Mouse (Mus musculus) c-Kit-positive CD71-negative TER-119-negative erythroid progenitor cells, embryonic 14.5 days (primary cell): ENCODE measurements around the gene Jdp2.

ENCODE experiments used
- DNase-seq: peaks from one replicate; pipeline ENCODE4 v3.0.0-alpha.2; 2013; ENCODE audit warnings: low read depth

The Jdp2 gene

DNA sequence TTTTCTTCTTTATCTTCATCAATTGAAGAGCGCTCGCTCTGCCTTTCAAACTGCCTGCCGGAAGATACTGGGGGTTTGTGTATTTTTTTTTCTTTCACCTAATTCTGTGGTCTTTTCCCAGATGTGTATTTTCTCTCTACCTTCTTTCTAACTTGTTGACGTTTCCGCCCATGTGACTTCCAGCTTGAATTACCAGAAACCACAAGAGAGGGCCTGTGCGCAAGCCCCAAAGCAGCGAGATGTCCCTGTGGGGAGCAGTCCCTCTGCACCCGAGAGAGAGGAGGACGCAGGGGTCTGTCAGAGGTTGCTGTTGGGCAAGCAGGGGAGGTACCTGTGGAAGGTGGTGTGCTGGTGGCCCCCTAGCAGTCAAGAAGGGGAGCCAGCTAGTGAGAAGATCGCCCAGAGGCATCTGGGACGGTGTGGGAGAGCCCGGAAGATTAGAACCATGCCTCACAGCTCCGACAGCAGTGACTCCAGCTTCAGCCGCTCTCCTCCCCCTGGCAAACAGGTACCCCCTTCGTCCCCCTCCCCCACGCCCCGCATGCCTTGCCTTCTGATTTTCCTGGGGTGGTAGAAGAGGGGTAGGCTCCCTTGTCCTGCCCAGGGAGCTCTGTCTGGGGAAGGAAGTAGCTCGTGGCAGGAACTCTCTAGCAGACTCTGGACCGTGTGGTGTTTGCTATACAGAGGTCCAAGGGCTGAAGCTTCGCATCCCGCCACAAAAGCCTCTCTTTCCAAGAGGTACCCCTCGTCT lies 87.8 kb downstream of the Jdp2 start, which contains the start of gene Batf:
Gene Batf, plus strand, starts transcription at position 204 of the 751 bp plus-strand sequence.
- no peak for DNase-seq

DNA sequence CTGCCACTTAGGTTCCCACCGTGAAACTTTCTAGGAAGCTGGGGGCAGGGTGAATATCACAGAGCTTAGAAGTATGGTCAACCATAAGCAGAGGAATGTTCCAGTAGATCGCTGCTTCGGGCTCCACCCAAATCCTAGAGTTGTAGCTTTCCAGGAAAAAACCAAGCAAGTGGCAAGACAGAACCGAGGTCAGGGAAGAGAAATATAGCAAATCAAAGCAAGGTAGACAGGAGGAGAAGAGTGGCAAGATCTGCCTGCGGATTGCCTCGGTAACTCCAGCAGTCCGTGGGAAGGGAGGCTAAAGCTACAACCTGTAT lies 88.3 kb downstream of the Jdp2 start:
- DNase-seq: no peak

DNA sequence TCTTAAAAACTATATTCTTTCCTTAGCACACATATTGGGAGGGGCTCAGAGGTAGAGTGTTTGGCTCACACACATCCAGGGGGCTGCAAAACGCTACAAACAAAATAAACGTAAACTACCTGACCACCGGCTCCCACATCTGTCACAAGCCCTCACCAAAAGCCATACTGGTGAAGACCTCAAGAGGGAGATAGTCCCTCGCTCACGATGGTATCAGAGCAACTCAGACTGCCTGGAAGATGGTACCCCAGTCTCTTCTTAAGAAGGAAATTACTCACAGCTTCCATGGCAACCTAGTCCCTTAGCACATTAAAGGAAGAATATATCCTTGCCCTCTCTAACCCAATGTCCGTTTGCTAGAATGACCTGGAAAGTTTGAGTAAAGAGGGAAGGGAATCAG lies 89.0 kb downstream of the Jdp2 start:
- DNase-seq: peak; percentile 20
